Mouse (Mus musculus) hindbrain, embryonic 10.5 days (tissue): ENCODE results near the gene Slc44a3. TPM values are rescaled to one million over a fixed set of nuclear protein-coding genes. Genes with fewer than 3 reads are reported as not detected.

ENCODE experiments used
- DNase-seq: peaks from one replicate; pipeline ENCODE4 v3.0.0-alpha.2; 2017; ENCODE audit warnings: low spot score
- H3K27ac ChIP-seq: fragments of 300-500 bp; sonication (generic); 2 replicates; pipeline ENCODE4 v1.5.1; 2016; ENCODE audit warnings: mild to moderate bottlenecking, moderate library complexity
- H3K27me3 ChIP-seq: fragments of 300-500 bp; sonication (generic); 2 replicates; pipeline ENCODE4 v1.6.1; 2016; ENCODE audit warnings: mild to moderate bottlenecking; ENCODE audit not compliant: poor library complexity, insufficient read depth, severe bottlenecking
- H3K36me3 ChIP-seq: fragments of 300-500 bp; sonication (generic); 2 replicates; pipeline ENCODE4 v1.6.1; 2016; ENCODE audit warnings: mild to moderate bottlenecking, moderate library complexity
- H3K4me1 ChIP-seq: fragments of 300-500 bp; sonication (generic); replicated peaks from 2 replicates; pipeline ENCODE4 v1.6.1; 2016; ENCODE audit warnings: mild to moderate bottlenecking
- H3K4me3 ChIP-seq: fragments of 300-500 bp; sonication (generic); 2 replicates; pipeline ENCODE4 v1.5.1; 2016; ENCODE audit warnings: mild to moderate bottlenecking, moderate library complexity
- H3K9me3 ChIP-seq: fragments of 300-500 bp; sonication (generic); 2 replicates; pipeline ENCODE4 v1.6.1; 2016; ENCODE audit warnings: mild to moderate bottlenecking, moderate library complexity
- WGBS: fragments of 180-500 bp; shearing (Covaris S2); methylation state at CpG from one replicate; pipeline ENCODE4 v1.1.7; 2016; 5-methylcytosine and 5-hydroxymethylcytosine counted together
- polyA plus RNA-seq: library from polyadenylated mRNA; unstranded; fragments of >200 nt; fragmentation: Nextera tagmentation; extraction: Ambion mirVana; gene quantifications from 2 replicates; pipeline ENCODE4 v1.2.1, GENCODE M21; 2016

Slc44a3 gene
- polyA plus RNA-seq, 1 experiment from 2014 or later = 0.33 TPM

- Histone ChIP-seq H3K36me3 (no peaks in the 10 kb centered on the region), H3K4me1 (peaks cover 12% of the 10 kb centered on the region), H3K4me3 (no peak overlapping the region), H3K9me3 (no peaks in the 10 kb centered on the region), H3K27me3 (no peaks in the 10 kb centered on the region), H3K27ac (no peak overlapping the region)
- 69% methylated on average over 5 of the region's 5 CpGs for WGBS
- no peak for DNase-seq
Observed at GRCm38 (mm10) chr3:121509141-121509540, 23.1 kb downstream of the Slc44a3 start.

- WGBS = 94% methylated on average over 14 of the region's 14 CpGs
- H3K27ac ChIP-seq = no peak overlapping the region
- H3K4me3 ChIP-seq = no peak overlapping the region
- H3K27me3 ChIP-seq = no peaks in the 10 kb centered on the region
- no peak for DNase-seq
- no peaks in the 10 kb centered on the region for H3K36me3 ChIP-seq
- no peaks in the 10 kb centered on the region for H3K9me3 ChIP-seq
- H3K4me1 ChIP-seq = peaks cover 12% of the 10 kb centered on the region
Observed at GRCm38 (mm10) chr3:121507678-121508077, 24.5 kb downstream of the Slc44a3 start.

DNA sequence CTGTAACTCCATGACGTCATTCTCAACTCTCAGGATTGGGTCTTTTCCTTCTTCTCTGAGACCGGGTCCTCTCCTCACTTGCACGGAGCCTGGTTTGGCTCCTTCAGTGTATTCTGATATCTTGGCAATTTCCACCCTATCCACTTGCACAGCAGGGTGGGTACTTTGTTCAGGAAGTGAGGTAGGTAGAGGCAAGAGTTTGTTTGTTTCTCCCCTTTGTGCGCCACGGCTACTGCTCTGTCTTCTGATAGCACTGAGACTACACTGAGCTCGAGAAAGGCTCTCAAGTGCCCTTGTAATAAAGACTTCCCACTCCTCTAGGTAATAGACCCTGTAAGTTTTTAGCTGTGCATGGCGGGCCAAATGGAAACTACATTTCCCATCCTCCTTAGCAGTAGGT, 25.4 kb downstream of the Slc44a3 start:
- H3K4me1 ChIP-seq = peaks cover 12% of the 10 kb centered on the region
- no peak overlapping the region for H3K27ac ChIP-seq
- H3K4me3 ChIP-seq = no peak overlapping the region
- H3K9me3 ChIP-seq = no peaks in the 10 kb centered on the region
- DNase-seq = no peak
- WGBS = 90% methylated on average over 7 of the region's 7 CpGs
- no peaks in the 10 kb centered on the region for H3K36me3 ChIP-seq
- H3K27me3 ChIP-seq = no peaks in the 10 kb centered on the region

DNA sequence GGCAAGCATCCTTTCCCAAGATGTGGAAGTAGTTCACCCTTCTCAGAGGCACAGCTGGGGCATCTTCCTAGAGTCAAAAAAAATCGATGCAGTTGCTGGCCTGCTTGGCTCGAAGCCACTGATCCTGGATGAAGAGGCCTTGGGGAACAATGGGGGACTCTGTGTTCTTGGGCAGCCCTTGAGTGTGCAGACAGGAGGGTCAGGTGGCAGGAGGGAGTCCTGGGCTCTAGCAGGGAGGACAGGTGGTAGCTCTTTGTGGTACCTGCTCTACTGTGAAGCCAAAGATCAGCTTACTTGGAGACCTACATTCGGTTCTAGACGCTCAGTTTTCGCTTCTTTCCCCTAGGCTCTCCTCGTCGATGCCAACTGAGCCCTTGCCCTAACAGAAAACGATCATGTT, 26.0 kb downstream of the Slc44a3 start:
- DNase-seq = no peak
- Histone ChIP-seq H3K9me3 (no peaks in the 10 kb centered on the region), H3K4me3 (no peak overlapping the region), H3K27ac (no peak overlapping the region), H3K4me1 (peaks cover 12% of the 10 kb centered on the region), H3K36me3 (no peaks in the 10 kb centered on the region), H3K27me3 (no peaks in the 10 kb centered on the region)
- 85% methylated on average over 8 of the region's 8 CpGs for WGBS

DNA sequence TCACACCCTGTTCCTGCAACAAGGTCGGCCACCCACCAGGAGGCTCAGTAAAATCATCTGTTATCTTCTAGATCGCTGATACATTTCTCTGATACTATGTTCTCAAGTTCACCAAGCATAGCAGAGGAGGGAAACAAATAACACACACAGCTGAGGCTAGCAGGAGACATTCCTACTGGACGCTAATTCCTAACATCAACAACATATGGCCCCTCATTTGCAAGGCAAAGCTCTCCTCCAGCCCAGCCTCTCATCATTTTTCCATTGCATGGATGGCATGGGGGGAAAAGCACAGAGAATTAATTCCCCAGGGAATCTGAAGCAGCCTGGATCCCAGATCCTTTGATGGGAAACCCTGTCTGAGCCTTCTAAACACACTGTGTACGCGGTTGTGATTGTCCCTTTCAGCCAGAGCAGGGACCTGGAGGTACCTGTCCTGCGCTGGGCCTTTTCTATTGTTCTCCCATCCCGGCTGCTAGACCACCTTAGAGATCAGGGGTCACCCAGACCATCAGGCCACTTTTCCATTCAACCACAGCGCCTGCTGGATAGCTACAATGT, 27.2 kb downstream of the Slc44a3 start:
- no peak overlapping the region for H3K27ac ChIP-seq
- H3K9me3 ChIP-seq = no peaks in the 10 kb centered on the region
- no peaks in the 10 kb centered on the region for H3K36me3 ChIP-seq
- 60% methylated on average over 8 of the region's 8 CpGs for WGBS
- H3K27me3 ChIP-seq = no peaks in the 10 kb centered on the region
- no peak for DNase-seq
- peaks cover 12% of the 10 kb centered on the region for H3K4me1 ChIP-seq
- no peak overlapping the region for H3K4me3 ChIP-seq

DNA sequence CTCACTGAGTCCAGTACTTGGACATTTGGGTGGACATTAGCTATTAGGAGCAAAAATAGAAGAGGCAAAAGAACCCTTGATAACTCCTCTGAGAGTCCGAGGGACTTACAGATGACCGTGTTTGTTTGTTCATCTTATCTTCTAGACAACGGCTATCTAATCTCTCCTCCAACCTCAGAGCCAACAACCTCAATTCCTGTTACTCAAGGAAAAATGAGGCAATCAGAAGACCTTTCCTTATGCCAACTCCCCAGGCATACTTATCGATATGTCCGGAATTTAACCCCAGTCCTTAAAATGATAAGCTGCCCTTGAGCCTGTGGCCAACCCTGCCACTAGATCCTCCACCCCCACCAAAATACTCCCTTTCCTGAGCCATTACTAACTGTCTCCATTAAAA, 31.5 kb downstream of the Slc44a3 start:
- Histone ChIP-seq H3K4me1 (peaks cover 12% of the 10 kb centered on the region), H3K9me3 (no peaks in the 10 kb centered on the region), H3K27ac (no peak overlapping the region), H3K36me3 (no peaks in the 10 kb centered on the region), H3K27me3 (no peaks in the 10 kb centered on the region), H3K4me3 (no peak overlapping the region)
- DNase-seq = no peak
- 91% methylated on average over 5 of the region's 5 CpGs for WGBS

GRCm38 (mm10) chr3:121500225-121500624, 32.0 kb downstream of the Slc44a3 start:
- Histone ChIP-seq H3K9me3 (no peaks in the 10 kb centered on the region), H3K27me3 (no peaks in the 10 kb centered on the region), H3K27ac (no peak overlapping the region), H3K4me3 (no peak overlapping the region), H3K36me3 (no peaks in the 10 kb centered on the region), H3K4me1 (peaks cover 8% of the 10 kb centered on the region)
- 60% methylated on average over 10 of the region's 10 CpGs for WGBS
- DNase-seq = peak; percentile 61

DNA sequence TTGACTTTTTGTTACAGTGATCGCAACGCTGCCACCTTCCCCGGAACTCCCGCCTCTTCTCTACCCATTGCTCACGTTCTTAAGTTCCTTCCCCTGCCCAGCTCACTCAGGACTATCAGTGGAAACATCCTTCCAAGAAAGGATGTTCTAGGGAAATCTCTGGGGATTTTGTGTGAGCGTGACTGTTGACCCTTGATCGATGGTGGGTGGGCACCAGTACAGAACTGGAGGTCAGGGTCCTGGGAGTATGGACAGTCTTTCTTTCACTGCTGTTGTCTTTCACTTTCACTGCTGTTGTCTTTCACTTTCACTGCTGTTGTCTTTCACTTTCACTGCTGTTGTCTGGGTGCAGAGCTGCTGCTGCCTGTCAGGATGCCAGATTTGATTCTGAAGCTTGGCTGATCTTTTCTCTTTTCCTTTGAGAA, 38.2 kb downstream of the Slc44a3 start:
- no peak overlapping the region for H3K27ac ChIP-seq
- WGBS = 80% methylated on average over 7 of the region's 7 CpGs

GRCm38 (mm10) chr3:121492026-121492425, 40.2 kb downstream of the Slc44a3 start:
- Histone ChIP-seq H3K4me3 (no peak overlapping the region), H3K27me3 (no peaks in the 10 kb centered on the region), H3K4me1 (peaks cover 19% of the 10 kb centered on the region), H3K27ac (no peak overlapping the region), H3K9me3 (no peaks in the 10 kb centered on the region), H3K36me3 (no peaks in the 10 kb centered on the region)
- no peak for DNase-seq
- 60% methylated on average over 5 of the region's 5 CpGs for WGBS

More for the DNA sequence above, 38.2 kb downstream of the Slc44a3 start:
- H3K27me3 ChIP-seq = no peaks in the 10 kb centered on the region
- peaks cover 19% of the 10 kb centered on the region for H3K4me1 ChIP-seq
- no peak for DNase-seq
- no peaks in the 10 kb centered on the region for H3K36me3 ChIP-seq
- no peak overlapping the region for H3K4me3 ChIP-seq
- no peaks in the 10 kb centered on the region for H3K9me3 ChIP-seq

DNA sequence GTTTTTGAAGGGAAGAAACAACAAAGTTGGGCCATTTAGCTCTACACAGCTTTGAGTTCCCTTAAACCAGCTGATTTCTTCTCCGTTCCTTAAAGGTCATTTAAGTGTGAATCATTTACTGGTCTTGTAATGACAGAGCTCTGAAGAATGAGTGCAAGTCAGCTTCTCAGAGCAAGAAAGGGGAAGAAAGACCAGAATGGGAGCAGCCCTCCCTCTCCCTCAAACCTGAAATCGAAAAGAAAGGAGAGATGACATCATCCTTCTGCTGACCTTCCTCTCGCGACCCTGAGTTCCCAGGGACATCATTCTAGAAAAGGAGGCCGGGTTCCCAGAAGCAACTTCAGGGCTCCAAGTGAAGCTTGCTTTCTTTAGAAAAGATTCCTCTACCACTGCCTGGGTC, 41.3 kb downstream of the Slc44a3 start:
- Histone ChIP-seq H3K36me3 (no peaks in the 10 kb centered on the region), H3K9me3 (no peaks in the 10 kb centered on the region), H3K27me3 (no peaks in the 10 kb centered on the region), H3K4me1 (peaks cover 19% of the 10 kb centered on the region), H3K4me3 (no peak overlapping the region), H3K27ac (peak overlapping the region; percentile 62)
- 52% methylated on average over 5 of the region's 5 CpGs for WGBS
- no peak for DNase-seq

DNA sequence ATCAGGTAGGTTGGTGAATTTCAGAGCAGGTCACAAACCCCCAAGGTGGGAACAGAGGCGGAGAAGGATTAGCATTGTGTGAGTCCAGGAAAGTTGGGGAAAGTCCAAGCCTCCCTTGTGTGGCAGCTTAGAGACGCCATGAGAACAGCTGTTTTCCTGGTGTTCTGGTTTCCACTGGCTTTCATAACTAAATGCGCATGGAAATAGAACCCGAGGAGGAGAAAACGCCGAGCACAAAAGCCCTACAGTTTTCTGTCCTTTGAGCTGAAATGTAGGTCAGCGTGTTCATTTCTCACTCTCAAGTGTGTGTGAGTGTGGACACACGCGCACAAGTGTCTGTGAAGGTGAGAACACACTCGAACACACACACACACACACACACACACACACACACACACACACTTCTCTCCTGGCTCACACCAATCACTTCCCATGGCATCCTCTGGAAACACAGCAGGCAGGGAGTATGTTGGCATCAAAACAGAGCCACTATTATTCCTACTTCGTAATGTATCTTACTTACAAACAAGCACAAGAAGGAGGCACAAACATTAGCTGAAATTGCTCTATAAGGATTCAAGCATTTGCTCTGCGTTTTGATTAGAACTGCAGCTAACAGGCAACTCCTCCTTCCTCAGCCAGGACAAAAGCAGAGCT, 42.6 kb downstream of the Slc44a3 start:
- Histone ChIP-seq H3K4me3 (no peak overlapping the region), H3K36me3 (no peaks in the 10 kb centered on the region), H3K9me3 (no peaks in the 10 kb centered on the region), H3K27ac (peak overlapping the region; percentile 50), H3K27me3 (no peaks in the 10 kb centered on the region), H3K4me1 (peaks cover 19% of the 10 kb centered on the region)
- no peak for DNase-seq
- 72% methylated on average over 12 of the region's 12 CpGs for WGBS

- Histone ChIP-seq H3K9me3 (no peaks in the 10 kb centered on the region), H3K27me3 (peaks cover 6% of the 10 kb centered on the region; the same call in 1 of the 2 replicates), H3K4me3 (no peak overlapping the region), H3K36me3 (no peaks in the 10 kb centered on the region), H3K4me1 (peaks cover 43% of the 10 kb centered on the region), H3K27ac (no peak overlapping the region)
- DNase-seq = no peak
- WGBS = 72% methylated on average over 2 of the region's 2 CpGs
Observed at GRCm38 (mm10) chr3:121485201-121485600, 47.0 kb downstream of the Slc44a3 start.

GRCm38 (mm10) chr3:121483266-121484161, 48.7 kb downstream of the Slc44a3 start:
- Histone ChIP-seq H3K27me3 (peaks cover 12% of the 10 kb centered on the region; the same call in 1 of the 2 replicates), H3K27ac (peak overlapping the region; percentile 78), H3K4me1 (peaks cover 46% of the 10 kb centered on the region), H3K9me3 (no peaks in the 10 kb centered on the region), H3K4me3 (no peak overlapping the region), H3K36me3 (no peaks in the 10 kb centered on the region)
- 62% methylated on average over 25 of the region's 25 CpGs for WGBS
- DNase-seq = no peak
